Mouse (Mus musculus): ENCODE measurements around the gene Nckipsd. TPM values are rescaled to one million over a fixed set of nuclear protein-coding genes. Genes with fewer than 3 reads are reported as not detected.

The Nckipsd gene
- total and polyA plus RNA-seq, 2 experiments from 2014 or later = 8.8 to 13.7 TPM

GRCm38 (mm10) chr9:108809723-108810122 is 1.6 kb downstream of the Nckipsd start:
- H3K4me3 ChIP-seq (ENCODE audit: low read depth, low read length) = no peak overlapping the region
- 79% methylated on average over 6 of the region's 6 CpGs for WGBS
- H3K4me1 ChIP-seq (ENCODE audit: control insufficient read depth, insufficient read depth) = peaks cover 26% of the 10 kb centered on the region
- H3K4me2 ChIP-seq (ENCODE audit: low read depth, low read length) = peak overlapping the region; percentile 85
- no peaks in the 10 kb centered on the region for H3K9me3 ChIP-seq (replicated peaks; ENCODE audit: control insufficient read depth, low read length)
- TF ChIP-seq CTCF (IDR thresholded peaks at IDR 0.05; ENCODE audit: low read depth) = no peak
- TF ChIP-seq EP300 (IDR thresholded peaks at IDR 0.05; ENCODE audit: low read depth) = no peak
- peaks cover 59% of the 10 kb centered on the region for H3K36me3 ChIP-seq (replicated peaks; ENCODE audit: control insufficient read depth, insufficient read depth, low read length)
- H3K27ac ChIP-seq (ENCODE audit: low read depth) = peak overlapping the region; percentile 28; the same call in 1 of the 2 replicates
- DNase-seq (ENCODE audit: low spot score) (no peak), ATAC-seq (ENCODE audit: insufficient read depth, low read depth) (no peak)
- H3K9ac ChIP-seq (replicated peaks; ENCODE audit: low read depth, low read length) = no peak overlapping the region
- no peaks in the 10 kb centered on the region for H3K27me3 ChIP-seq (ENCODE audit: control insufficient read depth, insufficient read depth, low read length)

- 66% methylated on average over 5 of the region's 5 CpGs for WGBS
These were observed 2.3 kb downstream of the Nckipsd start for GRCm38 (mm10) chr9:108810516-108810915.

GRCm38 (mm10) chr9:108815557-108815956 is 7.4 kb downstream of the Nckipsd start:
- no peak overlapping the region for H3K9ac ChIP-seq (replicated peaks; ENCODE audit: low read depth, low read length)
- H3K36me3 ChIP-seq (replicated peaks; ENCODE audit: control insufficient read depth, insufficient read depth, low read length) = peaks cover 64% of the 10 kb centered on the region
- ATAC-seq (ENCODE audit: insufficient read depth, low read depth) (no peak), DNase-seq (ENCODE audit: low spot score) (no peak)
- no peak overlapping the region for H3K4me3 ChIP-seq (ENCODE audit: low read depth, low read length)
- no peak overlapping the region for H3K27ac ChIP-seq (ENCODE audit: low read depth)
- H3K4me2 ChIP-seq (ENCODE audit: low read depth, low read length) = no peak overlapping the region
- WGBS = 61% methylated on average over 7 of the region's 7 CpGs
- no peaks in the 10 kb centered on the region for H3K9me3 ChIP-seq (replicated peaks; ENCODE audit: control insufficient read depth, low read length)
- 0 out of 2 replicates have a peak, but pooled peaks cover under 1% of the 10 kb centered on the region for H3K4me1 ChIP-seq (ENCODE audit: control insufficient read depth, insufficient read depth)
- TF ChIP-seq EP300 (IDR thresholded peaks at IDR 0.05; ENCODE audit: low read depth) (no peak), CTCF (IDR thresholded peaks at IDR 0.05; ENCODE audit: low read depth) (no peak)
- no peaks in the 10 kb centered on the region for H3K27me3 ChIP-seq (ENCODE audit: control insufficient read depth, insufficient read depth, low read length)

More at GRCm38 (mm10) chr9:108810516-108810915, 2.3 kb downstream of the Nckipsd start:
- Histone ChIP-seq H3K9me3 (replicated peaks; ENCODE audit: control insufficient read depth, low read length) (no peaks in the 10 kb centered on the region), H3K4me2 (ENCODE audit: low read depth, low read length) (peak overlapping the region; percentile 85; the same call in 1 of the 2 replicates), H3K27ac (ENCODE audit: low read depth) (no peak overlapping the region), H3K9ac (replicated peaks; ENCODE audit: low read depth, low read length) (no peak overlapping the region), H3K4me3 (ENCODE audit: low read depth, low read length) (no peak overlapping the region), H3K36me3 (replicated peaks; ENCODE audit: control insufficient read depth, insufficient read depth, low read length) (peaks cover 60% of the 10 kb centered on the region), H3K27me3 (ENCODE audit: control insufficient read depth, insufficient read depth, low read length) (no peaks in the 10 kb centered on the region), H3K4me1 (ENCODE audit: control insufficient read depth, insufficient read depth) (peaks cover 26% of the 10 kb centered on the region)
- DNase-seq (ENCODE audit: low spot score) (no peak), ATAC-seq (ENCODE audit: insufficient read depth, low read depth) (no peak)
- TF ChIP-seq CTCF (IDR thresholded peaks at IDR 0.05; ENCODE audit: low read depth) = no peak
- TF ChIP-seq EP300 (IDR thresholded peaks at IDR 0.05; ENCODE audit: low read depth) = no peak

GRCm38 (mm10) chr9:108819495-108819894 is 11.3 kb downstream of the Nckipsd start:
- DNase-seq (ENCODE audit: low spot score) (no peak), ATAC-seq (ENCODE audit: insufficient read depth, low read depth) (no peak; the same call in 1 of the 2 replicates)
- H3K27me3 ChIP-seq (ENCODE audit: control insufficient read depth, insufficient read depth, low read length) = peaks cover 17% of the 10 kb centered on the region
- H3K4me2 ChIP-seq (ENCODE audit: low read depth, low read length) = no peak overlapping the region
- no peak overlapping the region for H3K4me3 ChIP-seq (ENCODE audit: low read depth, low read length)
- no peak overlapping the region for H3K27ac ChIP-seq (ENCODE audit: low read depth)
- TF ChIP-seq CTCF (IDR thresholded peaks at IDR 0.05; ENCODE audit: low read depth) = peak; percentile 67
- TF ChIP-seq EP300 (IDR thresholded peaks at IDR 0.05; ENCODE audit: low read depth) = no peak
- H3K9me3 ChIP-seq (replicated peaks; ENCODE audit: control insufficient read depth, low read length) = no peaks in the 10 kb centered on the region
- H3K36me3 ChIP-seq (replicated peaks; ENCODE audit: control insufficient read depth, insufficient read depth, low read length) = peaks cover 28% of the 10 kb centered on the region
- 50% methylated on average over 3 of the region's 3 CpGs for WGBS
- no peaks in the 10 kb centered on the region for H3K4me1 ChIP-seq (ENCODE audit: control insufficient read depth, insufficient read depth)
- H3K9ac ChIP-seq (replicated peaks; ENCODE audit: low read depth, low read length) = no peak overlapping the region

GRCm38 (mm10) chr9:108820077-108820476 is 11.9 kb downstream of the Nckipsd start:
- no peaks in the 10 kb centered on the region for H3K9me3 ChIP-seq (replicated peaks; ENCODE audit: control insufficient read depth, low read length)
- H3K36me3 ChIP-seq (replicated peaks; ENCODE audit: control insufficient read depth, insufficient read depth, low read length) = peaks cover 22% of the 10 kb centered on the region
- H3K27me3 ChIP-seq (ENCODE audit: control insufficient read depth, insufficient read depth, low read length) = peaks cover 23% of the 10 kb centered on the region
- H3K4me2 ChIP-seq (ENCODE audit: low read depth, low read length) = no peak overlapping the region
- no peaks in the 10 kb centered on the region for H3K4me1 ChIP-seq (ENCODE audit: control insufficient read depth, insufficient read depth)
- TF ChIP-seq EP300 (IDR thresholded peaks at IDR 0.05; ENCODE audit: low read depth) (no peak), CTCF (IDR thresholded peaks at IDR 0.05; ENCODE audit: low read depth) (no peak)
- DNase-seq (ENCODE audit: low spot score) (no peak), ATAC-seq (ENCODE audit: insufficient read depth, low read depth) (no peak)
- no peak overlapping the region for H3K27ac ChIP-seq (ENCODE audit: low read depth)
- no peak overlapping the region for H3K4me3 ChIP-seq (ENCODE audit: low read depth, low read length)
- no peak overlapping the region for H3K9ac ChIP-seq (replicated peaks; ENCODE audit: low read depth, low read length)
- 57% methylated on average over 5 of the region's 5 CpGs for WGBS

GRCm38 (mm10) chr9:108824144-108824685 is 16.0 kb downstream of the Nckipsd start:
- TF ChIP-seq EP300 (IDR thresholded peaks at IDR 0.05; ENCODE audit: low read depth) (no peak), CTCF (IDR thresholded peaks at IDR 0.05; ENCODE audit: low read depth) (no peak)
- Histone ChIP-seq H3K9ac (replicated peaks; ENCODE audit: low read depth, low read length) (no peak overlapping the region), H3K36me3 (replicated peaks; ENCODE audit: control insufficient read depth, insufficient read depth, low read length) (no peaks in the 10 kb centered on the region), H3K4me3 (ENCODE audit: low read depth, low read length) (no peak overlapping the region), H3K4me1 (ENCODE audit: control insufficient read depth, insufficient read depth) (no peaks in the 10 kb centered on the region), H3K27me3 (ENCODE audit: control insufficient read depth, insufficient read depth, low read length) (peaks cover 62% of the 10 kb centered on the region), H3K27ac (ENCODE audit: low read depth) (no peak overlapping the region), H3K9me3 (replicated peaks; ENCODE audit: control insufficient read depth, low read length) (no peaks in the 10 kb centered on the region), H3K4me2 (ENCODE audit: low read depth, low read length) (no peak overlapping the region)
- DNase-seq (ENCODE audit: low spot score) (no peak), ATAC-seq (ENCODE audit: insufficient read depth, low read depth) (no peak)
- WGBS = 9% methylated on average over 25 of the region's 25 CpGs

Data from heart, postnatal 0 days (tissue).